Mouse (Mus musculus) forebrain, postnatal 0 days (tissue): ENCODE results near the gene Myo1d. TPM values are rescaled to one million over a fixed set of nuclear protein-coding genes. Genes with fewer than 3 reads are reported as not detected.
"Not testable (repeated sequence)": the region's sequence is repeated elsewhere in the genome, so short reads cannot be mapped to it uniquely, and the experiment has no call there.

ENCODE experiments used
- ATAC-seq: fragments of 200-750 bp; cut with Nextera tagmentation; 2 replicates; pipeline ENCODE4 v1.8.0; 2017; ENCODE audit warnings: mild to moderate bottlenecking, moderate library complexity
- DNase-seq: peaks from one replicate; pipeline ENCODE4 v3.0.0-alpha.2; 2015
- H3K27ac ChIP-seq: fragments of 300-500 bp; sonication (generic); 2 replicates; pipeline ENCODE4 v1.5.1; 2014; ENCODE audit warnings: low read depth, mild to moderate bottlenecking, antibody characterized with exemption, low read length, moderate library complexity, mixed read lengths
- H3K27me3 ChIP-seq: fragments of 300-500 bp; sonication (generic); 2 replicates; pipeline ENCODE4 v1.6.1; 2014; ENCODE audit warnings: mild to moderate bottlenecking, low read length, mixed read lengths; ENCODE audit not compliant: insufficient read depth
- H3K36me3 ChIP-seq: fragments of 300-500 bp; sonication (generic); 2 replicates; pipeline ENCODE4 v1.6.1; 2014; ENCODE audit warnings: mild to moderate bottlenecking, moderate library complexity; ENCODE audit not compliant: insufficient read depth
- H3K4me1 ChIP-seq: fragments of 300-500 bp; sonication (generic); 2 replicates; pipeline ENCODE4 v1.6.1; 2014; ENCODE audit warnings: antibody characterized with exemption; ENCODE audit not compliant: insufficient read depth
- H3K4me2 ChIP-seq: fragments of 300-500 bp; sonication (generic); 2 replicates; pipeline ENCODE4 v1.6.1; 2014; ENCODE audit warnings: low read depth, mild to moderate bottlenecking, moderate library complexity
- H3K4me3 ChIP-seq: fragments of 300-500 bp; sonication (generic); 2 replicates; pipeline ENCODE4 v1.5.1; 2014; ENCODE audit warnings: low read depth, low read length, mixed read lengths
- H3K9ac ChIP-seq: fragments of 300-500 bp; sonication (generic); 2 replicates; pipeline ENCODE4 v1.6.1; 2014; ENCODE audit warnings: mild to moderate bottlenecking
- H3K9me3 ChIP-seq: fragments of 300-500 bp; sonication (generic); 2 replicates; pipeline ENCODE4 v1.6.1; 2016; ENCODE audit warnings: low read length
- CTCF ChIP-seq: sonication (generic); IDR thresholded peaks from 2 replicates; pipeline ENCODE4 v1.5.1; 2016; ENCODE audit warnings: antibody characterized with exemption, control low read depth, low read depth
- WGBS: fragments of 180-500 bp; shearing (Covaris S2); extraction: QIAGEN DNeasy Blood & Tissue Kit; methylation state at CpG from one replicate; pipeline ENCODE4 v1.1.7; 2014; 5-methylcytosine and 5-hydroxymethylcytosine counted together
- polyA plus RNA-seq: library from polyadenylated mRNA; unstranded; fragments of >200 nt; fragmentation: Nextera tagmentation; extraction: Ambion mirVana; gene quantifications from 2 replicates; pipeline ENCODE4 v1.2.1, GENCODE M21; 2015
- total RNA-seq: library from RNA; depleted of rRNA; stranded (reverse); fragments of >200 nt; gene quantifications from 2 replicates; pipeline ENCODE4 v1.2.3, GENCODE M21; 2014; rRNA removed

Gene Myo1d
- total and polyA plus RNA-seq, 2 experiments from 2014 or later = 1.2 to 3.4 TPM

GRCm38 (mm10) chr11:80471836-80472605 is 307.8 kb downstream of the Myo1d start:
- no peaks in the 10 kb centered on the region for H3K9me3 ChIP-seq
- TF ChIP-seq CTCF = 0 out of 2 replicates have a peak, but pooled peaks have one; percentile 21
- WGBS = 66% methylated on average over 16 of the region's 16 CpGs
- ATAC-seq = no peak
- no peak overlapping the region for H3K9ac ChIP-seq
- peaks cover 35% of the 10 kb centered on the region for H3K36me3 ChIP-seq
- H3K27me3 ChIP-seq = no peaks in the 10 kb centered on the region
- H3K27ac ChIP-seq = peak overlapping the region; percentile 82
- no peak for DNase-seq
- H3K4me2 ChIP-seq = no peak overlapping the region
- H3K4me1 ChIP-seq = peaks cover 8% of the 10 kb centered on the region; the same call in 1 of the 2 replicates
- no peak overlapping the region for H3K4me3 ChIP-seq

GRCm38 (mm10) chr11:80463605-80464130 is 316.2 kb downstream of the Myo1d start:
- DNase-seq, H3K4me2 ChIP-seq, H3K9ac ChIP-seq, H3K27me3 ChIP-seq, H3K9me3 ChIP-seq, H3K4me3 ChIP-seq, ATAC-seq, H3K27ac ChIP-seq, H3K4me1 ChIP-seq: not testable (repeated sequence)
- peaks cover 70% of the 10 kb centered on the region for H3K36me3 ChIP-seq
- WGBS = 93% methylated on average over 4 of the region's 4 CpGs

GRCm38 (mm10) chr11:80453198-80453597 is 326.6 kb downstream of the Myo1d start:
- Histone ChIP-seq H3K27me3 (no peaks in the 10 kb centered on the region), H3K9me3 (no peaks in the 10 kb centered on the region), H3K4me1 (no peaks in the 10 kb centered on the region), H3K4me2 (no peak overlapping the region), H3K27ac (no peak overlapping the region), H3K9ac (no peak overlapping the region), H3K36me3 (peaks cover 45% of the 10 kb centered on the region), H3K4me3 (no peak overlapping the region)
- ATAC-seq = no peak
- 100% methylated on average over 1 of the region's 1 CpGs for WGBS
- TF ChIP-seq CTCF = no peak
- DNase-seq = no peak

GRCm38 (mm10) chr11:80452242-80452641 is 327.6 kb downstream of the Myo1d start:
- no peak overlapping the region for H3K4me3 ChIP-seq
- ATAC-seq (no peak), DNase-seq (no peak)
- no peak for TF ChIP-seq CTCF
- H3K27me3 ChIP-seq = no peaks in the 10 kb centered on the region
- H3K4me2 ChIP-seq = no peak overlapping the region
- H3K36me3 ChIP-seq = peaks cover 43% of the 10 kb centered on the region
- WGBS = 91% methylated on average over 3 of the region's 3 CpGs
- H3K9ac ChIP-seq = no peak overlapping the region
- H3K27ac ChIP-seq = no peak overlapping the region
- no peaks in the 10 kb centered on the region for H3K9me3 ChIP-seq
- no peaks in the 10 kb centered on the region for H3K4me1 ChIP-seq

- Histone ChIP-seq H3K4me1 (no peaks in the 10 kb centered on the region), H3K4me2 (no peak overlapping the region), H3K36me3 (peaks cover 40% of the 10 kb centered on the region), H3K9me3 (no peaks in the 10 kb centered on the region), H3K27me3 (no peaks in the 10 kb centered on the region), H3K9ac (no peak overlapping the region), H3K4me3 (no peak overlapping the region), H3K27ac (no peak overlapping the region)
- TF ChIP-seq CTCF = peak; percentile 24
- ATAC-seq = no peak
- WGBS = 96% methylated on average over 2 of the region's 2 CpGs
- no peak for DNase-seq
These were observed 330.0 kb downstream of the Myo1d start for GRCm38 (mm10) chr11:80449859-80450258.

GRCm38 (mm10) chr11:80446916-80447315 is 332.9 kb downstream of the Myo1d start:
- Histone ChIP-seq H3K4me3 (no peak overlapping the region), H3K36me3 (peaks cover 28% of the 10 kb centered on the region; the same call in 1 of the 2 replicates), H3K27me3 (no peaks in the 10 kb centered on the region), H3K9ac (no peak overlapping the region), H3K4me2 (no peak overlapping the region), H3K9me3 (no peaks in the 10 kb centered on the region), H3K27ac (no peak overlapping the region), H3K4me1 (no peaks in the 10 kb centered on the region)
- DNase-seq = no peak
- no peak for TF ChIP-seq CTCF
- ATAC-seq = no peak
- WGBS = 95% methylated on average over 3 of the region's 3 CpGs

Other genes with a start within 250 kb of the Myo1d start
- gene Tmem98, start 30.1 kb upstream of the Myo1d start, total RNA-seq = 15.7 and 18.3 TPM in 2 replicates
- 20.5 and 20.8 TPM in 2 replicates for gene Tmem98, start 30.1 kb upstream of the Myo1d start, polyA plus RNA-seq
- not detected in 2 replicates for gene Spaca3, start 78.3 kb upstream of the Myo1d start, total RNA-seq
- gene Spaca3, start 78.3 kb upstream of the Myo1d start, polyA plus RNA-seq = not detected in 2 replicates